Mouse (Mus musculus): ENCODE data around the gene Slc6a3. TPM values are rescaled to one million over a fixed set of nuclear protein-coding genes. Genes with fewer than 3 reads are reported as not detected.

Gene Slc6a3
- polyA plus RNA-seq, 1 experiment from 2014 or later, result 10.5 TPM

GRCm38 (mm10) chr13:73603522-73604155 lies 67.1 kb downstream of the Slc6a3 start, which contains the start of gene Clptm1l:
Clptm1l (plus strand) TSS chr13:73604006.
- Histone ChIP-seq H3K27ac (ENCODE audit: low read length) (peak within 1 kb of the TSS; percentile 82), H3K4me2 (ENCODE audit: low read length) (peak within 1 kb of the TSS; percentile 99), H3K4me1 (ENCODE audit: control insufficient read depth, insufficient read depth, low read length) (peaks cover 20% of the 10 kb centered on the region), H3K4me3 (ENCODE audit: low read depth, low read length) (peak within 1 kb of the TSS; percentile 91), H3K36me3 (ENCODE audit: control insufficient read depth, insufficient read depth, low read length) (peaks cover 6% of the 10 kb centered on the region), H3K9me3 (replicated peaks; ENCODE audit: control insufficient read depth, low read length, poor library complexity, severe bottlenecking) (no peaks in the 10 kb centered on the region), H3K9ac (ENCODE audit: low read depth, low read length) (peak within 1 kb of the TSS; percentile 89), H3K27me3 (ENCODE audit: control insufficient read depth, insufficient read depth, low read depth, low read length) (no peaks in the 10 kb centered on the region)
- ATAC-seq, result peak; percentile 99
- under 1% methylated on average over 53 of the region's 53 CpGs for WGBS

- peaks cover 20% of the 10 kb centered on the region for H3K4me1 ChIP-seq (ENCODE audit: control insufficient read depth, insufficient read depth, low read length)
- ATAC-seq, result peak; percentile 88
- WGBS, result 4% methylated on average over 35 of the region's 39 CpGs
- peak overlapping the region; percentile 72 for H3K27ac ChIP-seq (ENCODE audit: low read length)
- H3K4me2 ChIP-seq (ENCODE audit: low read length), result peak overlapping the region; percentile 99
- peak overlapping the region; percentile 89 for H3K9ac ChIP-seq (ENCODE audit: low read depth, low read length)
- no peaks in the 10 kb centered on the region for H3K9me3 ChIP-seq (replicated peaks; ENCODE audit: control insufficient read depth, low read length, poor library complexity, severe bottlenecking)
- H3K4me3 ChIP-seq (ENCODE audit: low read depth, low read length), result peak overlapping the region; percentile 91
- H3K27me3 ChIP-seq (ENCODE audit: control insufficient read depth, insufficient read depth, low read depth, low read length), result no peaks in the 10 kb centered on the region
- peaks cover 12% of the 10 kb centered on the region for H3K36me3 ChIP-seq (ENCODE audit: control insufficient read depth, insufficient read depth, low read length)
These were observed 67.8 kb downstream of the Slc6a3 start for GRCm38 (mm10) chr13:73604156-73604957.

GRCm38 (mm10) chr13:73618406-73618805 lies 81.9 kb downstream of the Slc6a3 start:
- H3K9ac ChIP-seq (ENCODE audit: low read depth, low read length), result no peak overlapping the region
- no peak overlapping the region for H3K4me2 ChIP-seq (ENCODE audit: low read length)
- 94% methylated on average over 5 of the region's 5 CpGs for WGBS
- H3K27ac ChIP-seq (ENCODE audit: low read length), result no peak overlapping the region
- H3K36me3 ChIP-seq (ENCODE audit: control insufficient read depth, insufficient read depth, low read length), result peaks cover 63% of the 10 kb centered on the region
- H3K9me3 ChIP-seq (replicated peaks; ENCODE audit: control insufficient read depth, low read length, poor library complexity, severe bottlenecking), result no peaks in the 10 kb centered on the region
- H3K27me3 ChIP-seq (ENCODE audit: control insufficient read depth, insufficient read depth, low read depth, low read length), result no peaks in the 10 kb centered on the region
- H3K4me3 ChIP-seq (ENCODE audit: low read depth, low read length), result no peak overlapping the region
- no peak for ATAC-seq
- H3K4me1 ChIP-seq (ENCODE audit: control insufficient read depth, insufficient read depth, low read length), result no peaks in the 10 kb centered on the region

- ATAC-seq, result no peak
- H3K27me3 ChIP-seq (ENCODE audit: control insufficient read depth, insufficient read depth, low read depth, low read length), result no peaks in the 10 kb centered on the region
- H3K36me3 ChIP-seq (ENCODE audit: control insufficient read depth, insufficient read depth, low read length), result peaks cover 45% of the 10 kb centered on the region
- H3K4me1 ChIP-seq (ENCODE audit: control insufficient read depth, insufficient read depth, low read length), result no peaks in the 10 kb centered on the region
- H3K4me2 ChIP-seq (ENCODE audit: low read length), result no peak overlapping the region
- 66% methylated on average over 6 of the region's 6 CpGs for whole genome bisulfite sequencing
- no peak overlapping the region for H3K27ac ChIP-seq (ENCODE audit: low read length)
- H3K4me3 ChIP-seq (ENCODE audit: low read depth, low read length), result no peak overlapping the region
- H3K9me3 ChIP-seq (replicated peaks; ENCODE audit: control insufficient read depth, low read length, poor library complexity, severe bottlenecking), result no peaks in the 10 kb centered on the region
- H3K9ac ChIP-seq (ENCODE audit: low read depth, low read length), result no peak overlapping the region
These were observed 84.1 kb downstream of the Slc6a3 start for GRCm38 (mm10) chr13:73620637-73621036.

GRCm38 (mm10) chr13:73626410-73626744 lies 89.8 kb downstream of the Slc6a3 start:
- Histone ChIP-seq H3K36me3 (ENCODE audit: control insufficient read depth, insufficient read depth, low read length) (no peaks in the 10 kb centered on the region; the same call in 1 of the 2 replicates), H3K4me1 (ENCODE audit: control insufficient read depth, insufficient read depth, low read length) (peaks cover 11% of the 10 kb centered on the region), H3K27me3 (ENCODE audit: control insufficient read depth, insufficient read depth, low read depth, low read length) (no peaks in the 10 kb centered on the region), H3K9me3 (replicated peaks; ENCODE audit: control insufficient read depth, low read length, poor library complexity, severe bottlenecking) (no peaks in the 10 kb centered on the region), H3K4me3 (ENCODE audit: low read depth, low read length) (peak overlapping the region; percentile 52), H3K9ac (ENCODE audit: low read depth, low read length) (peak overlapping the region; percentile 74; the same call in 1 of the 2 replicates), H3K27ac (ENCODE audit: low read length) (no peak overlapping the region), H3K4me2 (ENCODE audit: low read length) (peak overlapping the region; percentile 89)
- ATAC-seq, result peak; percentile 63
- WGBS, result 45% methylated on average over 6 of the region's 6 CpGs

GRCm38 (mm10) chr13:73626745-73627549 lies 90.4 kb downstream of the Slc6a3 start, which contains the start of gene Tert:
Tert (plus strand) TSS chr13:73626911.
- WGBS, result 11% methylated on average over 47 of the region's 47 CpGs
- H3K9ac ChIP-seq (ENCODE audit: low read depth, low read length), result peak within 1 kb of the TSS; percentile 74

More at GRCm38 (mm10) chr13:73626745-73627549, 90.4 kb downstream of the Slc6a3 start, which contains the start of gene Tert:
- no peaks in the 10 kb centered on the region for H3K9me3 ChIP-seq (replicated peaks; ENCODE audit: control insufficient read depth, low read length, poor library complexity, severe bottlenecking)
- H3K4me2 ChIP-seq (ENCODE audit: low read length), result peak within 1 kb of the TSS; percentile 89
- H3K4me1 ChIP-seq (ENCODE audit: control insufficient read depth, insufficient read depth, low read length), result peaks cover 11% of the 10 kb centered on the region
- peak; percentile 90 for ATAC-seq
- no peaks in the 10 kb centered on the region for H3K27me3 ChIP-seq (ENCODE audit: control insufficient read depth, insufficient read depth, low read depth, low read length)
- H3K27ac ChIP-seq (ENCODE audit: low read length), result peak within 1 kb of the TSS; percentile 38; the same call in 1 of the 2 replicates
- H3K36me3 ChIP-seq (ENCODE audit: control insufficient read depth, insufficient read depth, low read length), result no peaks in the 10 kb centered on the region
- H3K4me3 ChIP-seq (ENCODE audit: low read depth, low read length), result peak within 1 kb of the TSS; percentile 52

Other genes with a start within 250 kb of the Slc6a3 start
- 73.0 and 79.7 TPM in 2 replicates for gene Mrpl36, start 208.2 kb upstream of the Slc6a3 start, polyA plus RNA-seq (2015; fragmentation: Nextera tagmentation; extraction: Ambion mirVana)
- 372 and 392 TPM in 2 replicates for gene Ndufs6, start 208.2 kb upstream of the Slc6a3 start, polyA plus RNA-seq (2015; fragmentation: Nextera tagmentation; extraction: Ambion mirVana)
- 75.7 and 78.3 TPM in 2 replicates for gene Lpcat1, start 69.5 kb upstream of the Slc6a3 start, polyA plus RNA-seq (2015; fragmentation: Nextera tagmentation; extraction: Ambion mirVana)
- gene Clptm1l, start 67.3 kb downstream of the Slc6a3 start, polyA plus RNA-seq (2015; fragmentation: Nextera tagmentation; extraction: Ambion mirVana), result 133 and 136 TPM in 2 replicates
- gene Tert, start 90.2 kb downstream of the Slc6a3 start, polyA plus RNA-seq (2015; fragmentation: Nextera tagmentation; extraction: Ambion mirVana), result 6.2 and 8.5 TPM in 2 replicates
- gene Slc6a18, start 141.3 kb downstream of the Slc6a3 start, polyA plus RNA-seq (2015; fragmentation: Nextera tagmentation; extraction: Ambion mirVana), result not detected in 2 replicates
- 0.11 and 0.30 TPM in 2 replicates for gene Slc6a19, start 168.1 kb downstream of the Slc6a3 start, polyA plus RNA-seq (2015; fragmentation: Nextera tagmentation; extraction: Ambion mirVana)
- gene Slc12a7, start 196.3 kb downstream of the Slc6a3 start, polyA plus RNA-seq (2015; fragmentation: Nextera tagmentation; extraction: Ambion mirVana), result 7.5 and 9.6 TPM in 2 replicates

All from midbrain, embryonic 16.5 days (tissue).